Mouse (Mus musculus) cerebellum, postnatal 4 days (tissue): Measurements from ENCODE around the gene Rybp.

Source experiments
- DNase-seq, 2 experiments: peaks; one replicate each; pipeline ENCODE4 v3.0.0; 2022; ENCODE audit warnings: low spot score in 2 of 2, mixed read lengths in 1 of 2

The Rybp gene

GRCm38 (mm10) chr6:100220917-100221560, 66.2 kb downstream of the Rybp start:
- no peak for DNase-seq

GRCm38 (mm10) chr6:100219971-100220370, 67.3 kb downstream of the Rybp start:
- DNase-seq, result no peak

GRCm38 (mm10) chr6:100218541-100219341, 68.5 kb downstream of the Rybp start:
- peak; percentile 58 to 93 for DNase-seq

DNA sequence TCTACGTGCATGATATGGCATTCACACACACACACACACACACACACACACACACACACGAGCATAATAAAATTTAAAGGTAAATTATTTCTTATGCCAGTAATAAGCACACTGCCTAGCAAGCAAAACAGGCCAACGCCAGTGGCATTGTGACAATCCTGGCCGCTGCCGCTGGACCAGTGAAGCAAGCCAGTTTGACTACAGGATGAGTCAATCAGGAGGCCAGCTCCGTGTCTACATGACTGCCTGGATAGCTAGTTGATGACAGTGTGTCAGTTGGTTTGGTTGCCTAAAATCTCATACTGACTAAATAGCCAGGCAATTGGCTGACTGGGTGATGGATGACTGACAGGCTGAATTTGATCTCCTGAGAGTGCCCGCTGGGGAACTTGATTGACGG, 69.8 kb downstream of the Rybp start:
- no peak for DNase-seq

DNA sequence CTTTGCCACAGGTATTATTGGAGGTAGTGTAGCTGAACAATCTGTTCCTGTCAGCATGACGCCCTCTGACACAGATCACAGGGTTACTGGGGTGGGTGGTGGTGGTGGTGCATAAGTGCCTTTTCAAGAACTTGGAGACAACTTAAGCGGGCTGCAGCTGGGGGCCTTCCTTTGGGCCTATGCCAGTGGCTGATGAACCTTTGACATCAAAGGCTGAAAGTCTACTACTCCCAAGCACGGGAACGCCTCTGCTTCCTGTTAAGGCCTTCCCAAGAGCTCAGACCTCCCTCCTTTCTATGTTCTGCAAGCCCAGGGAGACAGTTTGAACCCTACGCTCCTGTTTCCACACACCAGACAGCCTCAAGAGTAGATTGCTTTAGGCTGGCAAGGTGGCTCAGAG, 70.3 kb downstream of the Rybp start:
- DNase-seq, result no peak

DNA sequence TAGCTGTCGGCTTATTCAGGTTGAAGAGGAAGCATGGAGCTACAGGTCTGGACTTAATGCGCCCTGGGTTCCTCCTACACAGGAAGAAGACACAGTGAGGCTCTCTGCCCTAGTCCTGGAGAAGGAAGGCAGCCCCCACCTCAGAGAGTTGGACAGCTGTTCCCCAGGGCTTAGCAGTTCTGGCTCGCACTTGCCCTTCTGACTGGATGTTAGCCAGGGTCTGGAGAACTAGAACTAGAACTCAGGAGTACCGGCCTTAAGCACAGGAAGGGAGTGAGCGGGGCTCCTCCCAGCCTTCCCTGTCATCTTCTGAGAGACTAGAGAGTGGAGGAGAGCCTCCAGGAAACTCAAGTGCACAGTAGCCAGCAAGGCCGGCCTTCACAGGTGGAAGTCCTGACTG, 71.5 kb downstream of the Rybp start:
- no peak for DNase-seq

DNA sequence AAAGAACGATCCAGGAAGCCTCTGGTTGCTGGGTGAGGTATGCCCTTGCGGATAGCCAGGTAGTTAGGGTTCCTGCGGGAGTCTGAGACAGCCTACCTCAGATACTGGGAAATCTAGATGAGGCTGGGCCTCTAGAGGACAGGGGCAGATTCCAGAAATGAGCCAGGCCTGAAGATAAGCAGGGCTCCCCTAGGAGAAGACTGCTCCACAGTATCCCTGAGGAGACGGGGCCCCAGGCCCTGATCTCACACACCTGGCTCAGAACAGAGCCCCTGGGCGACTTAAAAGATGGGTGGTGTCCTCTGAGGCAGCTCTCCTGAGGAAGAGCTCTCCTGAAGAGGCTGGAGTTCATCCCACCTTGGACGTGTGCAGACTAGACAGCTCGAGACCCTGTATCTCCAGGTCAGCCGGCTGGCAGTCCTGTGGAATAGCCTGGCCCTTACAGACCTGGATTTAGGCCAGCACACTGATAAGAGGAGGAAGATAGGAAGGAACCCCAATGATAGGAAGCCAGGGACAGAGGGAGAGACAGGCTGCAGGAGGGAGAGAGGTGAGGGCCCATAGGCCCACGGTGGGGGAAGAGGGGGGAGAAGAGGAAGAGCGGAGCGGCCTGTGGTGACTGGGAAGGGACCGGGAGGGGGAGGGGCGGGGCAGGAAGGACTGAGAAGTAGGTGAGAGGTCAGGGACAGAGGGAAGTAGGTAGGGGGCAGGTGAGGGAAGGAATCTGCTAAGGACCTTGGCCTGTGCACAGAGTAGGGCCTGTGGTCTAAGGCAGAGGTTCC, 73.0 kb downstream of the Rybp start:
- no peak for DNase-seq

- no peak for DNase-seq
Measured at GRCm38 (mm10) chr6:100213596-100213995, 73.7 kb downstream of the Rybp start.

- no peak for DNase-seq
Measured at GRCm38 (mm10) chr6:100212820-100213219, 74.5 kb downstream of the Rybp start.

- no peak for DNase-seq
Measured at GRCm38 (mm10) chr6:100211646-100212045, 75.6 kb downstream of the Rybp start.

- no peak for DNase-seq
Measured at GRCm38 (mm10) chr6:100210517-100210916, 76.8 kb downstream of the Rybp start.

DNA sequence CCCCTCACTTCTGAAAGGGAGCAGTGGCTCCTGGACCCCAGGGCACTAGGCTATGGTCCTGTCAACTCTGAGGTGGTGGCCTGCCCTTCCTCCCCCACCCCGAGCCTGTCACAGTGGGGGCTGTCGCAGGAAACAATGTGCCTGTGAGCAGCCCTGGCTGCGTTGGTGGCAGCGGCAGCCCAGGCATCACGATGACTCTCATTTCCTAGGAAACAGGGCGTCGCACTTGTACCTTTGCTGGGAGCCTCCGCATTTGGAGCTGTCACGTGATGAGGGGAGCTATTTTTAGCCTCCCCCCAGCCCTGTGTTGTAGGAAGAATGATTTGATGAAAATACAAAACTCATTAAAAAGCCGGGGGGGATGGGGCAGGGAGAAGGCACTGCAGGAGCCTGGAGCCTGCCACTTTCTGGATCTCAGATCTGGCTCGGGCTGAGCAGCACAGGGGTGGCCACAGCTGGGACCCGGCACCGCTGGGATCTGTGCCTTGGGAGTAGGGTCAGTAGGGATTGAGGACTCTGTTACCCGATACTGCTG, 80.5 kb downstream of the Rybp start:
- no peak for DNase-seq

GRCm38 (mm10) chr6:100206261-100206660, 81.0 kb downstream of the Rybp start:
- DNase-seq, result no peak

- DNase-seq, result peak in 1 of 2 experiments; percentile 20
Measured at GRCm38 (mm10) chr6:100204436-100204835, 82.8 kb downstream of the Rybp start.

- no peak for DNase-seq
Measured at GRCm38 (mm10) chr6:100203492-100203891, 83.8 kb downstream of the Rybp start.

GRCm38 (mm10) chr6:100202091-100202490, 85.2 kb downstream of the Rybp start:
- DNase-seq, result no peak

GRCm38 (mm10) chr6:100197102-100197501, 90.2 kb downstream of the Rybp start:
- peak; percentile 30 to 69 for DNase-seq

GRCm38 (mm10) chr6:100195870-100196409, 91.3 kb downstream of the Rybp start:
- peak in 1 of 2 experiments; percentile 38 for DNase-seq

- no peak for DNase-seq
Measured at GRCm38 (mm10) chr6:100195091-100195490, 92.2 kb downstream of the Rybp start.

GRCm38 (mm10) chr6:100193760-100194159, 93.5 kb downstream of the Rybp start:
- no peak for DNase-seq

GRCm38 (mm10) chr6:100192691-100193229, 94.5 kb downstream of the Rybp start:
- no peak for DNase-seq
